Mouse (Mus musculus): Measurements from ENCODE around the gene Tbc1d9b.

- TF ChIP-seq CHD2 (IDR thresholded peaks at IDR 0.05; ENCODE audit: low read depth, low read length) (no peak), ZC3H11A (IDR thresholded peaks at IDR 0.05; ENCODE audit: borderline replicate concordance, low read depth, low read length) (no peak), MAFK (IDR thresholded peaks at IDR 0.05; ENCODE audit: insufficient read depth, low read depth, low read length) (no peak), HCFC1 (IDR thresholded peaks at IDR 0.05; ENCODE audit: borderline replicate concordance, insufficient read depth, low read length) (no peak)
Measured at GRCm38 (mm10) chr11:50149603-50150150, 18.5 kb downstream of the Tbc1d9b start.

All from ES-E14 (cell line).